Mouse (Mus musculus) gonadal fat pad, adult 2 months (tissue): ENCODE data around the gene Oxct1. TPM values are rescaled to one million over a fixed set of nuclear protein-coding genes. Genes with fewer than 3 reads are reported as not detected.

Experiments used
- DNase-seq: peaks from one replicate; pipeline ENCODE4 v3.0.0-alpha.2; 2012; ENCODE audit warnings: low read depth
- polyA plus RNA-seq: library from polyadenylated mRNA; depleted of rRNA; stranded (reverse); fragments of >200 nt; gene quantifications from 2 replicates; pipeline ENCODE4 v1.2.3, GENCODE M21; 2012

Gene Oxct1
- polyA plus RNA-seq, 1 experiment, result 43.9 TPM

- no peak for DNase-seq
Observed at GRCm38 (mm10) chr15:4028411-4028700, 2.2 kb downstream of the Oxct1 start.

DNA sequence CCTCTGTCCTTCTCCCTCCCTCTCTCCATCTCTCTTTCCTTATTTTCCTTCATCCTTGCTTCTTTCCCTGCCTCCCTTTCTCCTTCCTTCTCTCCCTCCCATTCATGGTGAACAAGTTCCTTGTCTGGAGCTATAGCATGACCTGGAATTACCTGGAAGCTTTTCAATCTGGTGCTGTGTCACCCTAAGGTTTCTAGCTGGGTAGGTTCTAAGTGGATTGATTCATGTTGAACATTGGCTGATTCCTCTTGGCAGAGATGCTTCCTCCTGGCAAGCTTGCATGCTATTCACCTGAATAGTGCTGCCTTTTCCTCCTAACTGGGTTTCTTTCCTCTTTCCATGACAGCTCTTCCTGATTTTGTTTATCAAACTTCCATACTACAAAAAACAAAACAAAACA, 2.8 kb downstream of the Oxct1 start:
- DNase-seq, result no peak

DNA sequence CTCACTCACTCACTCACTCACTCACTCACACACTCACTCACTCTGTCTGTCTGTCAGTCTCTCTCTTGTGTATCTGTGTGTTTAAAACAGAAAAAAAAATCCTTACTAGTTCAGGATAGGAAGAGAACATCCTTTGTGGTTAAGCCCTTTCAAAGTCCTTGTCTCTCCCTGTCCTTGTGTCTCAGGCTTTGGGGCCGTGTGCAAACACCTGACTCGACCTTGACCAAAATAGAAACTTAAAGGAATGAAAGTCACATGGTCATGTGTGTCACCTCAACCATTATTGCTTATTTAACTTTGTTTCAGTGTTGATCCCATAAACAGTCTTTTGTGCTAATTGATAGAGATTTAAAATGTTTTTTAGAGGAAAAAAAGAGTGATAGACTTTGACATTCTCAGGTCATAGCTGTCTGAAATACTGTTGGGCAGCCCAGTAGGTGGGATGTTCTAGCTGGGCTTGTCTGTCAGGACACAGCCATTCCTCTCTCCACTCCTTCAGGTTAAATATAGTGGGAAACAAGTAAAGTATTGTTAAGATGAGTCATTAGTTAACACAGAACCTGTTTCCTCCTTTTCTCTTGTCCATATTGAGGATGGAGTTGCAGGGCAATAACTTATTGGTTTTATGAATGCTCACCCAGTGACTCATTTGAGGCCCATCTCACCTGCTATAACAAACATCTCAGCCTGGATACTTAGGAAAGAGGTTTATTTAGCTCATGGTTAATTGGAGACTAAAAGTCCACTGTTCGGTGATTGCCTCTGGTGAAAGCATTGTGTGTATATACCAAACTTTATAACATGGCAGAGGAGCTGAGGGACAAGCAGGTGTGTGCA, 7.2 kb downstream of the Oxct1 start:
- DNase-seq, result no peak

GRCm38 (mm10) chr15:4042423-4042822, 16.2 kb downstream of the Oxct1 start:
- DNase-seq, result no peak

GRCm38 (mm10) chr15:4043032-4043471, 16.9 kb downstream of the Oxct1 start:
- DNase-seq, result no peak

GRCm38 (mm10) chr15:4056627-4057026, 30.4 kb downstream of the Oxct1 start:
- no peak for DNase-seq

DNA sequence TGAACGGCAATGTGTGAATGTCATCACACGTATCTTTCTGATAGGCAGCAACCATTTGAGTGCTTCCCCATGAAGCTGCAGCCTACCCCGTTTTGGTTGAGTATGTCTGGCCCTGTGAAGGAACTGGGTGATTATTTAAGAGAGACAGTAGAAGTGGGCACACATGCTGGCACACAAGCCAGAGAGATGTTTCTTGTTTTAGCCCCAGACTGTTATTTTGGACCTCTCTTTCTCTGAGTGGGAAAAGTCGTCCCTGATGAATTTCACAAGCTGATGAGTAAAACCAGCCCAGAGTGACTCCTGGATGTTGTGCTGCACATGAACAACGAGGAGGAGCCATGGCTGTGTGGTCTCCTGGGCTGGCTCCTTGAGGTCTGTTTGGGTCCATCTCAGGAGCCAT, 37.4 kb downstream of the Oxct1 start:
- no peak for DNase-seq

DNA sequence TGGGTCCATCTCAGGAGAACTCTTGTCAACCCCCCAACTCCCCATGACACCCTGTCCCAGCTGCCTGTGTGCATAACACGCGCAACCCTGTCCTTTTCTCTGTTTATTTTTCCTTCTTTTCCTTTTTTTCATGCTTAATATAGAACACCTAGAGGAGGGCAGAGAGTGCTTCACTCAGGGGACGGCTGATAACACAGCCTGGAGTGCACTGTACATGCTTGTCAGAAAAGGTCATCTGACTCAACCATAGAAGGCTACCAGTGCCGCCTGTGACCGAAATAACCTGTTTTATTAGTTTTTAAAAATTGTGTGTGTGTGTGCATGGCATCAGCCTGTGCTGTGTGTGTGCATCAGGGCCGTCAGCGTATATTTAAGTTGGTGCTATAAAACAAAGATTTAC, 37.8 kb downstream of the Oxct1 start:
- no peak for DNase-seq

- no peak for DNase-seq
Observed at GRCm38 (mm10) chr15:4064694-4065093, 38.5 kb downstream of the Oxct1 start.

GRCm38 (mm10) chr15:4067273-4067990, 41.2 kb downstream of the Oxct1 start:
- no peak for DNase-seq

- no peak for DNase-seq
Observed at GRCm38 (mm10) chr15:4077978-4078377, 51.8 kb downstream of the Oxct1 start.

- no peak for DNase-seq
Observed at GRCm38 (mm10) chr15:4078785-4079184, 52.6 kb downstream of the Oxct1 start.

GRCm38 (mm10) chr15:4079425-4080189, 53.4 kb downstream of the Oxct1 start:
- no peak for DNase-seq

GRCm38 (mm10) chr15:4085600-4086384, 59.6 kb downstream of the Oxct1 start:
- DNase-seq, result no peak

GRCm38 (mm10) chr15:4087446-4087845, 61.3 kb downstream of the Oxct1 start:
- no peak for DNase-seq

- no peak for DNase-seq
Observed at GRCm38 (mm10) chr15:4087914-4088313, 61.7 kb downstream of the Oxct1 start.

GRCm38 (mm10) chr15:4090601-4091000, 64.4 kb downstream of the Oxct1 start:
- no peak for DNase-seq

DNA sequence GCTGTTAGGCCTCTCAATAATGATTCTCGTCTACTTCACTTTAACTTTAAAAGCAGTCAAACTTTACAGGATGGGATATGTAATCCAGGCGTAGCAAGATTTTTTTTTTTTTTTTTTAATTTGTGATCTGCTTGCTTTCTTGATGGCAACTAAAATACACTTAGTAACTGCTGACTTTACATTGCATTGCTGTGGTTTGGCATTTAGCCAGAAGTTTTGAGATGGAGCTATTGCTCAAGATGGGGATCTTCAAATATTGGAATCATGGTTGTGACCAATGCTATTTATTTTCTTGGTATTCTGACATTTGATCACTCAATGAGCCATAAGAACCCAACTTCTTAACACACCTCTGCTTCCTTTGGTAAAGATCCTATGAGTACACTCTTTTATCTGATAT, 66.4 kb downstream of the Oxct1 start:
- no peak for DNase-seq

DNA sequence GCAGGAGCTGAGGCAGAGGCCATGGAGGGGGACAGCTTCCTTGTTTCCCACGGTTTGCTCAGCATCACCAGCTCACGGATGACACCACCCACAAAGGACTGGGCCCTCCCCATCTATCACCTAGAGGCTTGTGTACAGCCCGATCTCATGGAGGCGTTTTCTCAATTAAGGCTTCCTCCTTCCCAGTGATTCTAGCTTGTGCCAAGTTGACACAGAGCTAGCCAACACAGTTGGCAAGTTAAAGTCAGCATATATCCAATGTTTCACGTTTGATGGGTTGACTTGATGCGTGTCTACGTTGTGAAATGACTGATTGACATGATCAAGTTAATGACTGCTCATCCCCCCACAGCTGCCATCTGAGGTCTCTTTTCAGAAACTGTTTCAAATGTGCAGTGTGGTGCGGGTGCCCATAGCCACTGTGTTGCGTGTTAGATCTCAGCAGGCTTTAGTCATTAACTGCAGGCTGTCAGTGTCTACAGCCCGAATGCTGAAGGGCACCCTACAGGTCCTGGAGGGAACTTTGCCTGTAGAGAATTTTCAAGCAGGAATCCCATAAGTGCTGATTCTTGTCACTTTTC, 74.2 kb downstream of the Oxct1 start:
- DNase-seq, result no peak

DNA sequence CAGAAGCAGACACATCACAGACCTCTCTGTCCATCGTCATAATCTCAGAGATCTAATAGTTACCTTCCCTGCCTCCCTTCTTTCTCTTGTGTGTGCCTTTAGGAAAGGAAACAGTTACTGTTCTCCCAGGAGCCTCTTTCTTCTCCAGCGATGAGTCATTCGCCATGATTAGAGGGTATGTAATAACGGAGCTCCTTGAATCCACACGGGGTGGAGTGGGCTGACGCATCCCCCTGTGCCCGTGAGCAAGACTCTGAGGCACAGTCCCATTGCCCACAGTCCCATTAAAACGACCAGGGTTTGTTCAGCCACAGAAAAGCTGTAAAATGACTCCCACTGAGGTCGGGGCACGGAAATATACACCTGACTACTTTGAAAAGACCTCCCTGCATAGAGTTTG, 74.8 kb downstream of the Oxct1 start:
- DNase-seq, result no peak

- DNase-seq, result no peak
Observed at GRCm38 (mm10) chr15:4104319-4104718, 78.1 kb downstream of the Oxct1 start.
